Mouse (Mus musculus) liver, postnatal 0 days (tissue): ENCODE results near the gene Phf20. TPM values are rescaled to one million over a fixed set of nuclear protein-coding genes. Genes with fewer than 3 reads are reported as not detected.
A peak's percentile ranks its signal among the peaks of the same experiment; 100 is the strongest.

Source experiments
- ATAC-seq: fragments of 200-750 bp; cut with Nextera tagmentation; 2 replicates; pipeline ENCODE4 v1.8.0; 2017; ENCODE audit warnings: mild to moderate bottlenecking, moderate library complexity
- DNase-seq: peaks from one replicate; pipeline ENCODE4 v3.0.0-alpha.2; 2016
- H3K27ac ChIP-seq: fragments of 300-500 bp; sonication (generic); 2 replicates; pipeline ENCODE4 v1.5.1; 2014; ENCODE audit warnings: antibody characterized with exemption, moderate library complexity, mild to moderate bottlenecking, low read depth
- H3K27me3 ChIP-seq: fragments of 300-500 bp; sonication (generic); 2 replicates; pipeline ENCODE4 v1.6.1; 2014; ENCODE audit warnings: low read length, control low read depth, mixed read lengths; ENCODE audit not compliant: insufficient read depth
- H3K36me3 ChIP-seq: fragments of 300-500 bp; sonication (generic); replicated peaks from 2 replicates; pipeline ENCODE4 v1.6.1; 2014; ENCODE audit warnings: mild to moderate bottlenecking, control low read depth, low read length, moderate library complexity, mixed read lengths; ENCODE audit not compliant: insufficient read depth
- H3K4me1 ChIP-seq: fragments of 300-500 bp; sonication (generic); 2 replicates; pipeline ENCODE4 v1.6.1; 2014; ENCODE audit warnings: antibody characterized with exemption, mild to moderate bottlenecking, control low read depth; ENCODE audit not compliant: insufficient read depth
- H3K4me2 ChIP-seq: fragments of 300-500 bp; sonication (generic); 2 replicates; pipeline ENCODE4 v1.6.1; 2014; ENCODE audit warnings: low read depth, mild to moderate bottlenecking, low read length, moderate library complexity, mixed read lengths
- H3K4me3 ChIP-seq: fragments of 300-500 bp; sonication (generic); 2 replicates; pipeline ENCODE4 v1.5.1; 2014; ENCODE audit warnings: low read depth, low read length
- H3K9ac ChIP-seq: fragments of 300-500 bp; sonication (generic); replicated peaks from 2 replicates; pipeline ENCODE4 v1.6.1; 2014; ENCODE audit warnings: mild to moderate bottlenecking, moderate library complexity
- H3K9me3 ChIP-seq: fragments of 300-500 bp; sonication (generic); 2 replicates; pipeline ENCODE4 v1.6.1; 2016; ENCODE audit warnings: mild to moderate bottlenecking, control low read depth, low read length, mixed read lengths
- CTCF ChIP-seq: sonication (generic); IDR thresholded peaks from 2 replicates; pipeline ENCODE4 v1.5.1; 2016; ENCODE audit warnings: antibody characterized with exemption, low read depth
- EP300 ChIP-seq: IDR thresholded peaks from 2 replicates; pipeline ENCODE4 v1.6.1; 2016; ENCODE audit warnings: antibody characterized with exemption, low read depth, mild to moderate bottlenecking
- WGBS: fragments of 180-500 bp; shearing (Covaris S2); extraction: QIAGEN DNeasy Blood & Tissue Kit; methylation state at CpG from one replicate; pipeline ENCODE4 v1.1.7; 2014; ENCODE audit not compliant: insufficient replicate concordance; 5-methylcytosine and 5-hydroxymethylcytosine counted together
- polyA plus RNA-seq: library from polyadenylated mRNA; unstranded; fragments of >200 nt; fragmentation: Nextera tagmentation; extraction: Ambion mirVana; gene quantifications from 2 replicates; pipeline ENCODE4 v1.2.1, GENCODE M21; 2015

Phf20 gene
- polyA plus RNA-seq, 1 experiment from 2014 or later, result 11.7 TPM

- DNase-seq (peak; percentile 39), ATAC-seq (peak; percentile 48; the same call in 1 of the 2 replicates)
- H3K9ac ChIP-seq, result peak overlapping the region; percentile 48; the same call in 1 of the 2 replicates
- 39% methylated on average over 14 of the region's 14 CpGs for WGBS
- no peaks in the 10 kb centered on the region for H3K9me3 ChIP-seq
- H3K4me3 ChIP-seq, result no peak overlapping the region
- peak overlapping the region; percentile 80 for H3K27ac ChIP-seq
- H3K4me1 ChIP-seq, result peaks cover 10% of the 10 kb centered on the region; the same call in 1 of the 2 replicates
- peak overlapping the region; percentile 49 for H3K4me2 ChIP-seq
- TF ChIP-seq EP300 (no peak), CTCF (no peak)
- no peaks in the 10 kb centered on the region for H3K27me3 ChIP-seq
- no peaks in the 10 kb centered on the region for H3K36me3 ChIP-seq
These were observed 6.0 kb upstream of the Phf20 start for GRCm38 (mm10) chr2:156190004-156190896.

GRCm38 (mm10) chr2:156191540-156191939, 4.7 kb upstream of the Phf20 start:
- no peak for ATAC-seq
- DNase-seq, result no peak
- Histone ChIP-seq H3K27ac (no peak overlapping the region), H3K9me3 (no peaks in the 10 kb centered on the region), H3K4me3 (no peak overlapping the region), H3K4me1 (peaks cover 18% of the 10 kb centered on the region), H3K9ac (no peak overlapping the region), H3K36me3 (no peaks in the 10 kb centered on the region), H3K27me3 (no peaks in the 10 kb centered on the region), H3K4me2 (no peak overlapping the region)
- TF ChIP-seq CTCF, result 0 out of 2 replicates have a peak, but pooled peaks have one; percentile 17
- TF ChIP-seq EP300, result no peak
- WGBS, result 88% methylated on average over 2 of the region's 2 CpGs

- H3K27me3 ChIP-seq, result no peaks in the 10 kb centered on the region
- peaks cover 22% of the 10 kb centered on the region for H3K4me1 ChIP-seq
- H3K9me3 ChIP-seq, result no peaks in the 10 kb centered on the region
- TF ChIP-seq EP300 (no peak), CTCF (no peak)
- no peak for ATAC-seq
- no peak overlapping the region for H3K4me3 ChIP-seq
- no peak for DNase-seq
- no peaks in the 10 kb centered on the region for H3K36me3 ChIP-seq
- H3K4me2 ChIP-seq, result no peak overlapping the region
- H3K27ac ChIP-seq, result no peak overlapping the region
- 83% methylated on average over 2 of the region's 2 CpGs for whole genome bisulfite sequencing
- no peak overlapping the region for H3K9ac ChIP-seq
These were observed 4.2 kb upstream of the Phf20 start for GRCm38 (mm10) chr2:156192068-156192467.

GRCm38 (mm10) chr2:156193066-156193862, 3.0 kb upstream of the Phf20 start:
- Histone ChIP-seq H3K27me3 (no peaks in the 10 kb centered on the region), H3K4me1 (peaks cover 31% of the 10 kb centered on the region), H3K27ac (no peak overlapping the region), H3K36me3 (no peaks in the 10 kb centered on the region), H3K4me2 (no peak overlapping the region), H3K9ac (no peak overlapping the region), H3K4me3 (no peak overlapping the region), H3K9me3 (no peaks in the 10 kb centered on the region)
- ATAC-seq, result no peak
- DNase-seq, result no peak
- TF ChIP-seq CTCF (no peak), EP300 (no peak)
- 61% methylated on average over 3 of the region's 3 CpGs for WGBS

- H3K4me1 ChIP-seq, result peaks cover 35% of the 10 kb centered on the region
- H3K27ac ChIP-seq, result peak overlapping the region; percentile 44
- no peak overlapping the region for H3K9ac ChIP-seq
- H3K36me3 ChIP-seq, result no peaks in the 10 kb centered on the region
- no peak overlapping the region for H3K4me2 ChIP-seq
- no peaks in the 10 kb centered on the region for H3K9me3 ChIP-seq
- H3K27me3 ChIP-seq, result no peaks in the 10 kb centered on the region
- ATAC-seq (no peak), DNase-seq (no peak)
- TF ChIP-seq CTCF, result no peak
- peak; percentile 37; the same call in 1 of the 2 replicates for TF ChIP-seq EP300
- H3K4me3 ChIP-seq, result no peak overlapping the region
These were observed 1.7 kb upstream of the Phf20 start for GRCm38 (mm10) chr2:156194571-156194970.
